Mouse (Mus musculus) embryonic fibroblast, embryonic 13.5 days (primary cell): ENCODE data around the gene Sel1l3.

Experiments
- CTCF ChIP-seq: IDR thresholded peaks from 2 replicates; pipeline ENCODE4 v1.5.1; 2011; ENCODE audit warnings: mild to moderate bottlenecking, control low read depth, low read length, moderate library complexity, borderline replicate concordance; ENCODE audit not compliant: insufficient read depth
- POLR2A ChIP-seq: IDR thresholded peaks from 2 replicates; pipeline ENCODE4 v1.6.1; 2011; ENCODE audit warnings: low read depth, mild to moderate bottlenecking, control low read depth, low read length, moderate library complexity

- TF ChIP-seq CTCF = no peak
- no peak for TF ChIP-seq POLR2A
These were observed 41.5 kb downstream of the Sel1l3 start for GRCm38 (mm10) chr5:53172256-53172636.
